Mouse (Mus musculus): ENCODE results near the gene Dcun1d1. TPM values are rescaled to one million over a fixed set of nuclear protein-coding genes. Genes with fewer than 3 reads are reported as not detected.

Gene Dcun1d1
- polyA plus RNA-seq, 1 experiment from 2014 or later = 84.4 TPM

- WGBS = 86% methylated on average over 3 of the region's 3 CpGs
- Histone ChIP-seq H3K27me3 (replicated peaks; ENCODE audit: control insufficient read depth, insufficient read depth, low read length) (no peaks in the 10 kb centered on the region), H3K9me3 (ENCODE audit: control insufficient read depth, low read length) (no peaks in the 10 kb centered on the region), H3K9ac (ENCODE audit: low read depth, low read length) (no peak overlapping the region), H3K4me1 (ENCODE audit: control insufficient read depth, insufficient read depth, low read length) (no peaks in the 10 kb centered on the region), H3K4me3 (ENCODE audit: low read depth, low read length) (no peak overlapping the region), H3K27ac (replicated peaks; ENCODE audit: low read depth, low read length) (no peak overlapping the region), H3K4me2 (ENCODE audit: low read depth, low read length) (no peak overlapping the region), H3K36me3 (ENCODE audit: control insufficient read depth, insufficient read depth, low read length) (no peaks in the 10 kb centered on the region)
- ATAC-seq (ENCODE audit: low read depth) = no peak
- no peak for DNase-seq (ENCODE audit: low spot score)
Measured at GRCm38 (mm10) chr3:35924007-35924406, 13.2 kb downstream of the Dcun1d1 start.

DNA sequence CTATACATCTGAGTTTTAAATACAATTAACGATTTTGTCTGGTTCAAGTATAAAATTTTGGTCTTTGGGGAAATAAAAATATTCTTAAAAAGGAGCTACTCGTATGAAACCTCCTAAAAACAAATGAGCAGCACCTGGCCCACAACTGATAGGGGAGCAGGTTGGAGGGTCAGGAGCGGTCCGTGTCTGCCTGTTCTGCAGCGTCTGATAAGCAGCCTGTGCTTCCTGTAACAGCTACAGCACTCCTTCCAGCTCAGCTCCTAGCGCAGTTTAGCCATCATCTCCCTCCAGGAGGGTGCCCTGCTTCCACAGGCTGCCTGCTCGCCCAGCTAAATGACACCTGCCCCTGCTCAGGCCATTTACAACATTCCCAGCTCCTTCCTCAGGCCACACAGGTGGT lies 13.8 kb downstream of the Dcun1d1 start:
- WGBS = 60% methylated on average over 7 of the region's 7 CpGs

DNA sequence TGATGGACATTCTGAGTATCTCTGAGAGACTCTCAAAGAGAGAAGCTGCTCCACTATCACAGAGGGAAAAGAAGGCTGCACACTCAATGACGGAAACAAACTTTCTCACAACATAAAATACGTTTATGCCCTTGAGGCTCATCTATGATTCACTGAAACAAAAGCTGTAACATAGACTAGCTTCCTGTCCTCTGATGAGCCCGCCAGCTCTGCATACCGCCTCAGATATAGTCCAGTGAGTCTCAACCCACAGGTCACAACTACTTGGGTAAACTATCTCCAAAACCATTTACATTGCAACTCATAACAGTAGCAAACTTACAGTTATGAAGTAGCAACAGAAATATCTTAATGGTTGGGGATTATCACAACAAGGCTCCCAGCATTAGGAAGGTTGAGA lies 14.7 kb downstream of the Dcun1d1 start:
- ATAC-seq (ENCODE audit: low read depth) (no peak), DNase-seq (ENCODE audit: low spot score) (no peak)
- Histone ChIP-seq H3K4me2 (ENCODE audit: low read depth, low read length) (no peak overlapping the region), H3K4me3 (ENCODE audit: low read depth, low read length) (no peak overlapping the region), H3K36me3 (ENCODE audit: control insufficient read depth, insufficient read depth, low read length) (peaks cover 9% of the 10 kb centered on the region), H3K4me1 (ENCODE audit: control insufficient read depth, insufficient read depth, low read length) (no peaks in the 10 kb centered on the region), H3K27ac (replicated peaks; ENCODE audit: low read depth, low read length) (no peak overlapping the region), H3K27me3 (replicated peaks; ENCODE audit: control insufficient read depth, insufficient read depth, low read length) (no peaks in the 10 kb centered on the region), H3K9ac (ENCODE audit: low read depth, low read length) (no peak overlapping the region), H3K9me3 (ENCODE audit: control insufficient read depth, low read length) (no peaks in the 10 kb centered on the region)
- whole genome bisulfite sequencing = 72% methylated on average over 4 of the region's 4 CpGs

More for the DNA sequence above, 13.8 kb downstream of the Dcun1d1 start:
- Histone ChIP-seq H3K4me3 (ENCODE audit: low read depth, low read length) (no peak overlapping the region), H3K9ac (ENCODE audit: low read depth, low read length) (no peak overlapping the region), H3K27ac (replicated peaks; ENCODE audit: low read depth, low read length) (no peak overlapping the region), H3K27me3 (replicated peaks; ENCODE audit: control insufficient read depth, insufficient read depth, low read length) (no peaks in the 10 kb centered on the region), H3K4me2 (ENCODE audit: low read depth, low read length) (no peak overlapping the region), H3K9me3 (ENCODE audit: control insufficient read depth, low read length) (no peaks in the 10 kb centered on the region), H3K36me3 (ENCODE audit: control insufficient read depth, insufficient read depth, low read length) (no peaks in the 10 kb centered on the region), H3K4me1 (ENCODE audit: control insufficient read depth, insufficient read depth, low read length) (no peaks in the 10 kb centered on the region)
- DNase-seq (ENCODE audit: low spot score) = no peak
- ATAC-seq (ENCODE audit: low read depth) = no peak

DNA sequence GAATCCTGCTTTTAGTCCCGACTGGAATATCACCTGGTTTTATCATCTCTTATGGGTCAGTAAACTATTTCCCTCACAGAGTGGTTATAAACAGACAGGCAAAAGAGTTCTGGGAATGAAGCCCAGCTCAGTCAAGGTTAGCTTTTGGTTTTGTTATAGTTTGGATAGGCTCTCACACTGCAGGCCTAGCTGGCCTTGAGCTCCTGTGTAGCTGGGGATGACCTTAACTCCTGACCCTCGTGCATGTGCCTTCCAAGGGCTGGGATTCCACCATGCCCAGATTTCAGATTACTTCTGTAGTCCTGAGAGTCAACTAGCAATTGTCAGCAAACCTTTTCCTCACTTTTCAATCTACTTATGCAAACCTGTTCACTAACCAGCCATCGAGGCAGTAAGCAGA lies 19.0 kb downstream of the Dcun1d1 start:
- Histone ChIP-seq H3K9ac (ENCODE audit: low read depth, low read length) (no peak overlapping the region), H3K27ac (replicated peaks; ENCODE audit: low read depth, low read length) (no peak overlapping the region), H3K27me3 (replicated peaks; ENCODE audit: control insufficient read depth, insufficient read depth, low read length) (no peaks in the 10 kb centered on the region), H3K4me3 (ENCODE audit: low read depth, low read length) (no peak overlapping the region), H3K36me3 (ENCODE audit: control insufficient read depth, insufficient read depth, low read length) (peaks cover 42% of the 10 kb centered on the region), H3K4me1 (ENCODE audit: control insufficient read depth, insufficient read depth, low read length) (no peaks in the 10 kb centered on the region), H3K9me3 (ENCODE audit: control insufficient read depth, low read length) (no peaks in the 10 kb centered on the region), H3K4me2 (ENCODE audit: low read depth, low read length) (no peak overlapping the region)
- no peak for ATAC-seq (ENCODE audit: low read depth)
- DNase-seq (ENCODE audit: low spot score) = no peak
- WGBS = 89% methylated on average over 3 of the region's 3 CpGs

GRCm38 (mm10) chr3:35908982-35909680 lies 28.1 kb downstream of the Dcun1d1 start:
- 91% methylated on average over 7 of the region's 7 CpGs for WGBS
- Histone ChIP-seq H3K27ac (replicated peaks; ENCODE audit: low read depth, low read length) (no peak overlapping the region), H3K27me3 (replicated peaks; ENCODE audit: control insufficient read depth, insufficient read depth, low read length) (no peaks in the 10 kb centered on the region), H3K9me3 (ENCODE audit: control insufficient read depth, low read length) (peaks cover 9% of the 10 kb centered on the region; the same call in 1 of the 2 replicates), H3K36me3 (ENCODE audit: control insufficient read depth, insufficient read depth, low read length) (peaks cover 36% of the 10 kb centered on the region), H3K9ac (ENCODE audit: low read depth, low read length) (no peak overlapping the region), H3K4me3 (ENCODE audit: low read depth, low read length) (no peak overlapping the region), H3K4me1 (ENCODE audit: control insufficient read depth, insufficient read depth, low read length) (no peaks in the 10 kb centered on the region), H3K4me2 (ENCODE audit: low read depth, low read length) (no peak overlapping the region)
- DNase-seq (ENCODE audit: low spot score) = no peak
- ATAC-seq (ENCODE audit: low read depth) = peak; percentile 50; the same call in 1 of the 2 replicates

DNA sequence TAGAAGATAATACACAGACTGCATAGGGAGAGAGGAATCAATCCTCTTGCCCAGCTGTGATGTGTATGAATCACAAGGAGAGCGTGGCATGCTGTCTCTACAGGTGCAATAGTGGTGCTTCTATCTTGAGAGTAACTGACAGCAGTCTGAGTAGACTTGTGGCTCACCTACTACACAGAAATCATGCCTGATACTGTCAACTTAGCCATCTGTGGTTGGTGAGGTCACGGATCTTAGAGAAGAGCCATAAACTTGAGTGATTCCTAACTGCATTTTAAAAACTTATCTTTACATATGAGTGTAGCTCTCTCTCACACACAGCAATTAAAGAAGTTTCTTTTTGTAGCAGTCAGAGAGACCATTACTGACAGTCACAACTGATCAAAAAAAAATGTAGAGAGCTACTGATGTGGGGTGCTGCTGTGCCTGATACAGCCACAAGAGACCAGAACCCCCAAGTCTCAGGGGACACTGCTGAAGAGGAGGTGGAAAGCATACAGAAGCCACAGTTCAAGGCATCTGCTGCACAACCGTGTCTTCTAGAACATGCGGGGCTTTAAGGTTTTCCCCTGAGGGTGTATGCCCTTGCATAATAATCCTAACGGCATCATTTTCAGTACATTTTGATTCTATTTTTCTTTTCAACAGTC lies 36.6 kb downstream of the Dcun1d1 start:
- Histone ChIP-seq H3K4me3 (ENCODE audit: low read depth, low read length) (no peak overlapping the region), H3K27ac (replicated peaks; ENCODE audit: low read depth, low read length) (no peak overlapping the region), H3K9ac (ENCODE audit: low read depth, low read length) (no peak overlapping the region), H3K4me2 (ENCODE audit: low read depth, low read length) (no peak overlapping the region), H3K36me3 (ENCODE audit: control insufficient read depth, insufficient read depth, low read length) (peaks cover 60% of the 10 kb centered on the region), H3K9me3 (ENCODE audit: control insufficient read depth, low read length) (no peaks in the 10 kb centered on the region), H3K27me3 (replicated peaks; ENCODE audit: control insufficient read depth, insufficient read depth, low read length) (no peaks in the 10 kb centered on the region), H3K4me1 (ENCODE audit: control insufficient read depth, insufficient read depth, low read length) (no peaks in the 10 kb centered on the region)
- DNase-seq (ENCODE audit: low spot score) (no peak), ATAC-seq (ENCODE audit: low read depth) (no peak)
- 78% methylated on average over 5 of the region's 5 CpGs for WGBS

GRCm38 (mm10) chr3:35899109-35899508 lies 38.1 kb downstream of the Dcun1d1 start:
- no peaks in the 10 kb centered on the region for H3K27me3 ChIP-seq (replicated peaks; ENCODE audit: control insufficient read depth, insufficient read depth, low read length)
- H3K9ac ChIP-seq (ENCODE audit: low read depth, low read length) = no peak overlapping the region
- 97% methylated on average over 3 of the region's 3 CpGs for WGBS
- H3K4me3 ChIP-seq (ENCODE audit: low read depth, low read length) = no peak overlapping the region
- H3K4me2 ChIP-seq (ENCODE audit: low read depth, low read length) = no peak overlapping the region
- no peak for ATAC-seq (ENCODE audit: low read depth)
- H3K9me3 ChIP-seq (ENCODE audit: control insufficient read depth, low read length) = no peaks in the 10 kb centered on the region
- DNase-seq (ENCODE audit: low spot score) = no peak
- H3K36me3 ChIP-seq (ENCODE audit: control insufficient read depth, insufficient read depth, low read length) = peaks cover 55% of the 10 kb centered on the region
- no peaks in the 10 kb centered on the region for H3K4me1 ChIP-seq (ENCODE audit: control insufficient read depth, insufficient read depth, low read length)
- no peak overlapping the region for H3K27ac ChIP-seq (replicated peaks; ENCODE audit: low read depth, low read length)

DNA sequence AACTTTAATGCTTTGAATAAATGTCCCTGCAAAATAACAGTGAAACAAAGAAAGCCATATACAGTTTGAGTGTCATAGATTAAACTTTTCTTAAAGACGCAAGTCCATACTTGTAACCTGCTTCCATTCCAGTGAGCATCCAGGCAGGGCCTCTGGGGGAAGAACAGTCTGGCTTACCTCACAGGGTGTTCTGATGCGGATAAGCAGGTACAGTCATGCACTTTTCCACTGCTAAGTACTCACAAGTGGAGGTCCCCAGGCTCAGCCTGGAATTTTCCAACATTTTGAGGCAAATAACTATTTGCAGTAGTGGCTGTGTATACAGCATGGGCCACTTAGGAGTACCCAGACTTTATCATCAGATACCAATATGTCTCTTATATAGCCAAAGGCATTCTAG lies 39.3 kb downstream of the Dcun1d1 start:
- no peaks in the 10 kb centered on the region for H3K9me3 ChIP-seq (ENCODE audit: control insufficient read depth, low read length)

DNA sequence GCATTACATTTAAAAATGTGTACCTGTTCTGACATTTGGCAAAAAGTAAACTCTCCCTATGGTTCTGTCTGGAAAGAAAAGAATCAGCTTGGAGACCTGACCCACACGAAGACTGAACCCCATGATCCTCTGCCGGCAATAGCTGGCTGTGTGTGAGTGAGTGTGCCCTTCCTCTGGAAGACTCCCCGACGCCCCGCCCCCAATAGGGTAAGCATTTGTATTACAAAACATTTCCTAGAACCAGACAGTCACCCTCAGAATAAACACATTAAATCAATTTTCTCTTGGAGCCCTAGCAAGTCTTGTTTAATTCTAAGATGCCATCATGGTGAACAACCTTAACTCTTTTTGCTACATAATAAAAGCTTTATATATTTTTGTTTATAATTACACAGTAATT lies 44.1 kb downstream of the Dcun1d1 start:
- H3K27ac ChIP-seq (replicated peaks; ENCODE audit: low read depth, low read length) = no peak overlapping the region
- no peak for ATAC-seq (ENCODE audit: low read depth)
- peaks cover 32% of the 10 kb centered on the region for H3K36me3 ChIP-seq (ENCODE audit: control insufficient read depth, insufficient read depth, low read length)
- DNase-seq (ENCODE audit: low spot score) = no peak
- H3K27me3 ChIP-seq (replicated peaks; ENCODE audit: control insufficient read depth, insufficient read depth, low read length) = no peaks in the 10 kb centered on the region
- H3K4me1 ChIP-seq (ENCODE audit: control insufficient read depth, insufficient read depth, low read length) = no peaks in the 10 kb centered on the region
- no peak overlapping the region for H3K4me3 ChIP-seq (ENCODE audit: low read depth, low read length)
- H3K9me3 ChIP-seq (ENCODE audit: control insufficient read depth, low read length) = no peaks in the 10 kb centered on the region
- H3K4me2 ChIP-seq (ENCODE audit: low read depth, low read length) = no peak overlapping the region
- WGBS = 86% methylated on average over 5 of the region's 5 CpGs
- no peak overlapping the region for H3K9ac ChIP-seq (ENCODE audit: low read depth, low read length)

More for the DNA sequence above, 39.3 kb downstream of the Dcun1d1 start:
- no peak overlapping the region for H3K4me3 ChIP-seq (ENCODE audit: low read depth, low read length)
- 86% methylated on average over 2 of the region's 2 CpGs for WGBS
- H3K4me2 ChIP-seq (ENCODE audit: low read depth, low read length) = no peak overlapping the region
- ATAC-seq (ENCODE audit: low read depth) (no peak), DNase-seq (ENCODE audit: low spot score) (peak; percentile 54)
- H3K27ac ChIP-seq (replicated peaks; ENCODE audit: low read depth, low read length) = no peak overlapping the region
- no peak overlapping the region for H3K9ac ChIP-seq (ENCODE audit: low read depth, low read length)
- peaks cover 51% of the 10 kb centered on the region for H3K36me3 ChIP-seq (ENCODE audit: control insufficient read depth, insufficient read depth, low read length)
- no peaks in the 10 kb centered on the region for H3K27me3 ChIP-seq (replicated peaks; ENCODE audit: control insufficient read depth, insufficient read depth, low read length)
- no peaks in the 10 kb centered on the region for H3K4me1 ChIP-seq (ENCODE audit: control insufficient read depth, insufficient read depth, low read length)

Data from embryonic facial prominence, embryonic 14.5 days (tissue).